ENCODE assay signal across 9 mouse cellular contexts in the genomic region with DNA sequence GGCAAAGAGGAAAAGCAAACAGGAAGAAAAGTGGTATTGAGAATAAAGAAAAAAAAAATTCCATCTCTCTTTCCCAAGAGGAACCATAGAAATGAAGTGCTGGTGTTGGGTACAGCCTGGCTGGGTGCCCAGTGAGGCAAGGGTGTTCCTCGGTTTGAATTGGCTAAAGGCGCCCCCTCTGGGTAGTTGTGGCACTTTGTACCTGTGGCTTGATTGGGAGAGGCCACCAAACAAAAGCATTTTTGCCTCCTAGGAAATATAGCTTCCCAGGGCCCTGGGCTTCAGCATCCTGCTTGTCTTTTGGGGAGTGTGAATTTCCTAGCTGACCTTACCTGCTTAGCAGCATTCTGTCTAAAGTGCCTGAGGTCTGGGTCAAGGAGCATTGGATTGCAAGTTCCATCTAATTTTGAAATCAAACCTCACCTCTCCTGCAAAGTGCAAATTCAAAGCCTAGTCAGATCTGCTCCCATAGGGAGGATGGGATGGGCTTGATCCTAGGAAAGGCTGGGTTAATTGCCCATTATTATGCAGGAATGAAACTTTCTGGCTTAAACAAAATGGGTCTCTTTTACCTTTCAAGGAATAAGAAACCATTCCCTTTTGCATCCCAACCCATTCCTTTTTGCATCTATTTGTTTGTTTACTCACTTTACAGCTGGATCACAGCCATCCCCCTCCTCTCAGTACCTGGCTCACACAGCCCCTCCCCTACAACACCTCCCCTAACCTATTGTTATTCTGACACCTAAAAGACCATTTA.
DNase-seq lines count a peak whose midpoint lies in the region; ATAC-seq and TF ChIP-seq lines count a peak whose summit lies in the region.
"Had no signal": no experiment of that assay in that cellular context is flagged by ENCODE, and none has a peak within 500 bp of the region (broad histone marks: within the 10 kb centered on the region; RNA-seq: fewer than 3 reads in every experiment).

No protein-coding gene starts in this region.

- 22% methylated on average over 2 of the region's 2 CpGs for WGBS in embryonic facial prominence, embryonic 14.5 days
- WGBS in lung, embryonic 16.5 days: 13% methylated on average over 2 of the region's 2 CpGs
- 28% methylated on average over 2 of the region's 2 CpGs for WGBS in thymus, adult 2 months
- WGBS in intestine, embryonic 16.5 days: 16% methylated on average over 2 of the region's 2 CpGs

- no peak overlapping the region for H3K4me3 ChIP-seq in layer of hippocampus, adult 2 months
- no peak overlapping the region for H3K4me3 ChIP-seq in embryonic facial prominence, embryonic 14.5 days (ENCODE audit: low read depth, low read length)
- H3K4me3 ChIP-seq in lung, embryonic 16.5 days (ENCODE audit: low read length): no peak overlapping the region
- no peak overlapping the region for H3K4me3 ChIP-seq in thymus, adult 2 months (ENCODE audit: control insufficient read depth, insufficient read depth, low read length)
- H3K4me3 ChIP-seq in intestine, embryonic 16.5 days (ENCODE audit: low read length): no peak overlapping the region
- H3K4me3 ChIP-seq: heart, embryonic 15.5 days had no signal

- no peak overlapping the region for H3K9ac ChIP-seq in embryonic facial prominence, embryonic 14.5 days (ENCODE audit: low read depth, low read length)
- H3K9ac ChIP-seq in lung, embryonic 16.5 days (ENCODE audit: low read length): no peak overlapping the region
- H3K9ac ChIP-seq in intestine, embryonic 16.5 days (ENCODE audit: low read depth, low read length): no peak overlapping the region
- H3K9ac ChIP-seq: heart, embryonic 15.5 days had no signal

- H3K36me3 ChIP-seq in embryonic facial prominence, embryonic 14.5 days (ENCODE audit: control insufficient read depth, insufficient read depth, low read length): no peaks in the 10 kb centered on the region
- no peaks in the 10 kb centered on the region for H3K36me3 ChIP-seq in lung, embryonic 16.5 days (ENCODE audit: control insufficient read depth, insufficient read depth, low read length)
- H3K36me3 ChIP-seq in thymus, adult 2 months (ENCODE audit: control insufficient read depth, insufficient read depth, low read length): no peaks in the 10 kb centered on the region
- no peaks in the 10 kb centered on the region for H3K36me3 ChIP-seq in intestine, embryonic 16.5 days (ENCODE audit: control insufficient read depth, insufficient read depth, low read length)
- H3K36me3 ChIP-seq: heart, embryonic 15.5 days had no signal

- peaks cover 12% of the 10 kb centered on the region; the same call in 1 of the 2 replicates for H3K4me1 ChIP-seq in embryonic facial prominence, embryonic 14.5 days (ENCODE audit: control insufficient read depth, insufficient read depth, low read length)
- H3K4me1 ChIP-seq in lung, embryonic 16.5 days (replicated peaks; ENCODE audit: control insufficient read depth, insufficient read depth, low read length): no peaks in the 10 kb centered on the region
- no peaks in the 10 kb centered on the region for H3K4me1 ChIP-seq in thymus, adult 2 months (replicated peaks; ENCODE audit: control insufficient read depth, insufficient read depth, low read length)
- H3K4me1 ChIP-seq in intestine, embryonic 16.5 days (ENCODE audit: control insufficient read depth, insufficient read depth, low read length): no peaks in the 10 kb centered on the region
- H3K4me1 ChIP-seq: heart, embryonic 15.5 days had no signal

- H3K27ac ChIP-seq in layer of hippocampus, adult 2 months: no peak overlapping the region
- H3K27ac ChIP-seq in embryonic facial prominence, embryonic 14.5 days (replicated peaks; ENCODE audit: low read depth, low read length): no peak overlapping the region
- no peak overlapping the region for H3K27ac ChIP-seq in lung, embryonic 16.5 days (ENCODE audit: low read length)
- no peak overlapping the region for H3K27ac ChIP-seq in thymus, adult 2 months (ENCODE audit: control insufficient read depth, insufficient read depth, low read length)
- H3K27ac ChIP-seq in intestine, embryonic 16.5 days (ENCODE audit: low read length): no peak overlapping the region
- H3K27ac ChIP-seq: heart, embryonic 15.5 days had no signal

- no peaks in the 10 kb centered on the region for H3K9me3 ChIP-seq in embryonic facial prominence, embryonic 14.5 days (ENCODE audit: control insufficient read depth, low read length)
- no peaks in the 10 kb centered on the region for H3K9me3 ChIP-seq in lung, embryonic 16.5 days (ENCODE audit: control insufficient read depth, low read length)
- no peaks in the 10 kb centered on the region for H3K9me3 ChIP-seq in intestine, embryonic 16.5 days (ENCODE audit: control insufficient read depth, low read length)
- H3K9me3 ChIP-seq: heart, embryonic 15.5 days had no signal

- no peak for ATAC-seq in embryonic facial prominence, embryonic 14.5 days (ENCODE audit: low read depth)
- peak; percentile 28; the same call in 1 of the 2 replicates for ATAC-seq in lung, embryonic 16.5 days (ENCODE audit: low read depth)
- ATAC-seq in intestine, embryonic 16.5 days: no peak

- H3K4me2 ChIP-seq in embryonic facial prominence, embryonic 14.5 days (ENCODE audit: low read depth, low read length): no peak overlapping the region
- H3K4me2 ChIP-seq in lung, embryonic 16.5 days (ENCODE audit: low read depth, low read length): no peak overlapping the region
- no peak overlapping the region for H3K4me2 ChIP-seq in intestine, embryonic 16.5 days (ENCODE audit: low read depth, low read length)
- H3K4me2 ChIP-seq: heart, embryonic 15.5 days had no signal

- H3K27me3 ChIP-seq in embryonic facial prominence, embryonic 14.5 days (replicated peaks; ENCODE audit: control insufficient read depth, insufficient read depth, low read length): no peaks in the 10 kb centered on the region
- no peaks in the 10 kb centered on the region for H3K27me3 ChIP-seq in lung, embryonic 16.5 days (ENCODE audit: control insufficient read depth, insufficient read depth, low read depth, low read length)
- H3K27me3 ChIP-seq in thymus, adult 2 months (ENCODE audit: control insufficient read depth, insufficient read depth, low read length): no peaks in the 10 kb centered on the region
- no peaks in the 10 kb centered on the region for H3K27me3 ChIP-seq in intestine, embryonic 16.5 days (replicated peaks; ENCODE audit: control insufficient read depth, insufficient read depth, low read length)
- H3K27me3 ChIP-seq: heart, embryonic 15.5 days had no signal

- DNase-seq in adrenal gland, adult (ENCODE audit: inconsistent age in 2 of 2, low spot score in 1 of 2): peak; percentile 7 to 58
- no peak for DNase-seq in adrenal gland, postnatal 4 days (ENCODE audit: low spot score in 2 of 2)
- DNase-seq in layer of hippocampus, adult 2 months (ENCODE audit: low spot score in 2 of 2): peak in 1 of 2 experiments; percentile 26
- no peak for DNase-seq in layer of hippocampus, postnatal 36 days
- DNase-seq in embryonic facial prominence, embryonic 14.5 days (ENCODE audit: low spot score): peak; percentile 64
- no peak for DNase-seq in thymus, adult 2 months

- TF ChIP-seq POLR2A in thymus, adult 2 months (IDR thresholded peaks at IDR 0.05; ENCODE audit: control insufficient read depth, extremely low read depth, insufficient read depth, low read length, poor library complexity): no peak

- TF ChIP-seq CTCF in layer of hippocampus, adult 2 months (conservative IDR thresholded peaks at IDR 0.05): peak; percentile 63
- TF ChIP-seq CTCF in thymus, adult 2 months (IDR thresholded peaks at IDR 0.05; ENCODE audit: borderline replicate concordance, control insufficient read depth, extremely low read depth, insufficient read depth, low read length, poor library complexity): no peak

Comparison
In these comparisons a context has a peak if more than half of its experiments do, and no peak if none do; other contexts are left out.
1. DNase-seq: peak in adrenal gland, adult (2 of 2) and embryonic facial prominence, embryonic 14.5 days (single experiment); none in adrenal gland, postnatal 4 days (0 of 2), layer of hippocampus, postnatal 36 days (0 of 2) and thymus, adult 2 months (single experiment).